ENCODE assay signal across 8 mouse cellular contexts in genomic region chr4:146167879-146168532, GRCm38 (mm10). TPM values are rescaled to one million over a fixed set of nuclear protein-coding genes. Genes with fewer than 3 reads are reported as not detected.
DNase-seq lines count a peak whose midpoint lies in the region; ATAC-seq and TF ChIP-seq lines count a peak whose summit lies in the region.
"Not testable (repeated sequence)": the region's sequence is repeated elsewhere in the genome, so short reads cannot be mapped to it uniquely, and the experiment has no call there.
"Had no signal": no experiment of that assay in that cellular context is flagged by ENCODE, and none has a peak within 500 bp of the region (broad histone marks: within the 10 kb centered on the region; RNA-seq: fewer than 3 reads in every experiment).

No protein-coding gene starts in this region.

- not testable (repeated sequence) for H3K4me2 ChIP-seq in embryonic facial prominence, embryonic 15.5 days (replicated peaks); heart, embryonic 12.5 days; limb, embryonic 14.5 days (replicated peaks; ENCODE audit: low read depth, low read length, severe bottlenecking); midbrain, embryonic 11.5 days

- H3K4me1 ChIP-seq in embryonic facial prominence, embryonic 15.5 days; heart, embryonic 12.5 days (replicated peaks); limb, embryonic 14.5 days (ENCODE audit: control insufficient read depth, insufficient read depth, low read length); midbrain, embryonic 11.5 days (ENCODE audit: control insufficient read depth, insufficient read depth, low read length): not testable (repeated sequence)

- peak; percentile 14 for DNase-seq in NIH3T3 (ENCODE audit: low read depth)
- peak; percentile 26 for DNase-seq in limb, embryonic 14.5 days (ENCODE audit: low spot score)
- DNase-seq in midbrain, embryonic 11.5 days (ENCODE audit: low spot score, missing footprints), result peak; percentile 75
- peak; percentile 24 to 74 for DNase-seq in spleen, postnatal 4 days (ENCODE audit: low spot score in 2 of 2)

- not testable (repeated sequence) for H3K4me3 ChIP-seq in embryonic facial prominence, embryonic 15.5 days (replicated peaks); heart, embryonic 12.5 days; limb, embryonic 14.5 days (replicated peaks; ENCODE audit: low read length); midbrain, embryonic 11.5 days (ENCODE audit: low read depth, low read length)

- H3K27me3 ChIP-seq in embryonic facial prominence, embryonic 15.5 days; heart, embryonic 12.5 days (replicated peaks); limb, embryonic 14.5 days (ENCODE audit: control insufficient read depth, insufficient read depth, low read length); midbrain, embryonic 11.5 days (ENCODE audit: control insufficient read depth, insufficient read depth, low read length): not testable (repeated sequence)

- ATAC-seq in embryonic facial prominence, embryonic 15.5 days (ENCODE audit: insufficient number of reproducible peaks, low FRiP score, low TSS enrichment, low read depth), result peak; percentile 56
- ATAC-seq in heart, embryonic 12.5 days (ENCODE audit: insufficient number of reproducible peaks, low FRiP score), result peak; percentile 47
- ATAC-seq in inflammation-experienced regulatory T-cells, adult 6 months, result peak; percentile 24
- 0 out of 2 replicates have a peak, but pooled peaks have one; percentile 41 for ATAC-seq in limb, embryonic 14.5 days (ENCODE audit: low FRiP score, low read depth)
- ATAC-seq in midbrain, embryonic 11.5 days (ENCODE audit: low FRiP score), result peak; percentile 71

- not testable (repeated sequence) for TF ChIP-seq POLR2A in limb, embryonic 14.5 days (IDR thresholded peaks at IDR 0.05; ENCODE audit: borderline replicate concordance, extremely low read depth, insufficient read depth, insufficient read length)

- WGBS in embryonic facial prominence, embryonic 15.5 days, result 80% methylated on average over 10 of the region's 10 CpGs
- 77% methylated on average over 10 of the region's 10 CpGs for WGBS in heart, embryonic 12.5 days
- WGBS in limb, embryonic 14.5 days, result 79% methylated on average over 10 of the region's 10 CpGs
- 79% methylated on average over 10 of the region's 10 CpGs for WGBS in midbrain, embryonic 11.5 days

- peaks cover 13% of the 10 kb centered on the region; the same call in 1 of the 2 replicates for H3K9me3 ChIP-seq in embryonic facial prominence, embryonic 15.5 days (replicated peaks)
- H3K9me3 ChIP-seq in heart, embryonic 12.5 days (replicated peaks); midbrain, embryonic 11.5 days (ENCODE audit: control insufficient read depth, low read length): not testable (repeated sequence)
- peaks cover 11% of the 10 kb centered on the region for H3K9me3 ChIP-seq in limb, embryonic 14.5 days (ENCODE audit: control insufficient read depth, low read length)

- H3K36me3 ChIP-seq in embryonic facial prominence, embryonic 15.5 days; heart, embryonic 12.5 days; limb, embryonic 14.5 days (ENCODE audit: control insufficient read depth, insufficient read depth, low read length); midbrain, embryonic 11.5 days (ENCODE audit: control insufficient read depth, insufficient read depth, low read length): not testable (repeated sequence)

- H3K9ac ChIP-seq in embryonic facial prominence, embryonic 15.5 days; heart, embryonic 12.5 days; limb, embryonic 14.5 days (ENCODE audit: low read depth, low read length, severe bottlenecking); midbrain, embryonic 11.5 days (ENCODE audit: low read length): not testable (repeated sequence)

- not testable (repeated sequence) for H3K27ac ChIP-seq in embryonic facial prominence, embryonic 15.5 days (replicated peaks); heart, embryonic 12.5 days (ENCODE audit: poor library complexity, severe bottlenecking); limb, embryonic 14.5 days (replicated peaks; ENCODE audit: low read depth, low read length); midbrain, embryonic 11.5 days (ENCODE audit: low read depth, low read length)

RNA-seq across cellular contexts. Expression of gene Zfp600, which starts 11.4 kb away (rescaled TPM):
- not detected in 2 replicates for polyA plus RNA-seq in embryonic facial prominence, embryonic 15.5 days (2015; fragmentation: Nextera tagmentation; extraction: Ambion mirVana)
- not detected in 2 replicates for polyA plus RNA-seq in heart, embryonic 12.5 days (2016; fragmentation: Nextera tagmentation; extraction: Ambion mirVana)
- polyA plus RNA-seq in inflammation-experienced regulatory T-cells, adult 6 months (2017; shearing (Covaris generic)), result not detected
- polyA plus RNA-seq in limb, embryonic 14.5 days (2012; rRNA removed), result not detected in 2 replicates
- not detected in 2 replicates for polyA plus RNA-seq in limb, embryonic 14.5 days (2014; fragmentation: Nextera tagmentation; extraction: Ambion mirVana)
- polyA plus RNA-seq in midbrain, embryonic 11.5 days (2014; fragmentation: Nextera tagmentation; extraction: Ambion mirVana), result not detected in 2 replicates
- polyA plus RNA-seq: erythroblast, embryonic 14.5 days had no signal

Comparison
In these comparisons a context has a peak if more than half of its experiments do, and no peak if none do; other contexts are left out.
1. DNase-seq: peak in every context shown above with its lines; median percentile 75 in midbrain, embryonic 11.5 days; 49 in spleen, postnatal 4 days; 26 in limb, embryonic 14.5 days; 14 in NIH3T3.